Mouse (Mus musculus) cerebellum, adult 9-11 months (tissue): Measurements from ENCODE around the gene Mef2c.

Source experiments
- DNase-seq: peaks from one replicate; pipeline ENCODE4 v3.0.0; 2022

Mef2c gene

GRCm38 (mm10) chr13:83573855-83574583 lies 70.2 kb downstream of the Mef2c start:
- DNase-seq, result no peak

GRCm38 (mm10) chr13:83574866-83575265 lies 71.0 kb downstream of the Mef2c start:
- no peak for DNase-seq

- no peak for DNase-seq
These were observed 75.6 kb downstream of the Mef2c start for GRCm38 (mm10) chr13:83579410-83579809.

GRCm38 (mm10) chr13:83580856-83581255 lies 77.0 kb downstream of the Mef2c start:
- DNase-seq, result no peak

- DNase-seq, result no peak
These were observed 78.7 kb downstream of the Mef2c start for GRCm38 (mm10) chr13:83582564-83582963.

GRCm38 (mm10) chr13:83583881-83584280 lies 80.0 kb downstream of the Mef2c start:
- DNase-seq, result no peak

GRCm38 (mm10) chr13:83585359-83585758 lies 81.5 kb downstream of the Mef2c start:
- no peak for DNase-seq

- no peak for DNase-seq
These were observed 84.4 kb downstream of the Mef2c start for GRCm38 (mm10) chr13:83588186-83588585.

- DNase-seq, result no peak
These were observed 87.1 kb downstream of the Mef2c start for GRCm38 (mm10) chr13:83590886-83591285.

- no peak for DNase-seq
These were observed 91.6 kb downstream of the Mef2c start for GRCm38 (mm10) chr13:83595429-83595828.

GRCm38 (mm10) chr13:83596989-83597738 lies 93.3 kb downstream of the Mef2c start:
- DNase-seq, result no peak

- no peak for DNase-seq
These were observed 93.9 kb downstream of the Mef2c start for GRCm38 (mm10) chr13:83597739-83598210.

- no peak for DNase-seq
These were observed 96.5 kb downstream of the Mef2c start for GRCm38 (mm10) chr13:83600301-83600700.

- no peak for DNase-seq
These were observed 97.9 kb downstream of the Mef2c start for GRCm38 (mm10) chr13:83601741-83602140.

GRCm38 (mm10) chr13:83603373-83604265 lies 99.8 kb downstream of the Mef2c start:
- DNase-seq, result peak; percentile 25

- DNase-seq, result no peak
These were observed 100.5 kb downstream of the Mef2c start for GRCm38 (mm10) chr13:83604320-83604719.

- DNase-seq, result no peak
These were observed 101.0 kb downstream of the Mef2c start for GRCm38 (mm10) chr13:83604785-83605184.

- DNase-seq, result no peak
These were observed 104.2 kb downstream of the Mef2c start for GRCm38 (mm10) chr13:83607883-83608581.

- DNase-seq, result no peak
These were observed 105.2 kb downstream of the Mef2c start for GRCm38 (mm10) chr13:83608851-83609516.

- DNase-seq, result no peak
These were observed 105.7 kb downstream of the Mef2c start for GRCm38 (mm10) chr13:83609517-83609878.

GRCm38 (mm10) chr13:83610124-83610523 lies 106.3 kb downstream of the Mef2c start:
- DNase-seq, result no peak

- DNase-seq, result no peak
These were observed 108.4 kb downstream of the Mef2c start for GRCm38 (mm10) chr13:83612195-83612594.
